Mouse (Mus musculus): ENCODE results near the gene Rbm33.

- TF ChIP-seq CTCF (IDR thresholded peaks at IDR 0.05; ENCODE audit: insufficient read depth, low read depth, low read length) (no peak), POLR2A (IDR thresholded peaks at IDR 0.05; ENCODE audit: insufficient read depth, low read depth, low read length) (no peak)
These were observed 82.7 kb downstream of the Rbm33 start for GRCm38 (mm10) chr5:28399451-28400115.

Data from olfactory bulb, adult 2 months (tissue).